Mouse (Mus musculus): ENCODE measurements at regions not wholly inside any gene's neighbourhood (a gene's known extent, or its start where the extent isn't known, plus 50 kb on each side); places are given as distances from the start of the nearest gene placed in this dataset.

DNA sequence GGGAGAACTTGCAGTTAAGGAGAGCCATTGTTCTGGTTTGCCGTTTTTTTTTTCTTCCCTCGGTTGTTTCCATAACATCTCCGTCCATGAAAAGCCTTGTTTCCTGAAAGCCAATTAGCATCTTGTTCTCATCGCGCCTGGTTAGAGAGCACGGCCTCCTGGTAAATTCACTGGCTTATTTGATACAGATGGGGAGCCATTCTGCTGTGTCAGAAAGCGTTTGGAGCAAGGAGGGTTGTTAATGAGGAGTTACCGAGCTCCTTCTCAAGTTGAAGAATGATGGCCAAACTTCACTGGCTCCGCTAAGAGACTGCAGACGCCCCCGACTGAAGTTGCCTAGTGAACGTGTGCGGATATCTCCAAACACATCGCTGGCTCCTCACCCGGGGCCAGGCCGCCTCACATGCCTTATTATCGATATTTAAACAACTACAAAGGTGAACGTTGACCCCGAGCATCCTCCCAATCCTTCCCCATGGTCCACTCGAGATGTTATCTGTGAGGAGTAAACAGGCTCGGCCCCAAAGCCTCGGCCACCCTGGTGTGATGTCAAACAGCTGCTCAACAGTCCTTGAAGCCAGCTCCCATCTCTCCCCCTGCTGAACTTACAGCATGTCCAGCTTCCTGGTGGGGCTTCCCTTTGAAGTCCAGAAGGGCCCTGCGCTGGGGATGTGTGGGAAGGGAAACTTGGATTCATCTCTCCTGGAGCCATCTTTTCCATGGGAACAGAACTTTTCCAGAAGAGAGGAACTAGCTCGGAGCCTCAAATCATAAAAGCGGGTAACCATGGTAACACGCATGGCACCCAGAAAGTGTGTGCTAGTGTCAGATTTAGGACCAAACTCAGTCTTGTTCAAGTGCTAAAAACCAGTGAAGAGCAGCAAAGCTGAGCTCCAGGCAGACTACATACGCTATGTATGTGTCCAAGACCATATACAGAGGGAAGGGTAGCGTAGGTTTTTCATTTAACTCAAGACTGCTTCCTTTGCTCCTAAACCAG lies 190.0 kb upstream of the Tbx3 start:
- DNase-seq (ENCODE audit: low read depth, low spot score): no peak

DNA sequence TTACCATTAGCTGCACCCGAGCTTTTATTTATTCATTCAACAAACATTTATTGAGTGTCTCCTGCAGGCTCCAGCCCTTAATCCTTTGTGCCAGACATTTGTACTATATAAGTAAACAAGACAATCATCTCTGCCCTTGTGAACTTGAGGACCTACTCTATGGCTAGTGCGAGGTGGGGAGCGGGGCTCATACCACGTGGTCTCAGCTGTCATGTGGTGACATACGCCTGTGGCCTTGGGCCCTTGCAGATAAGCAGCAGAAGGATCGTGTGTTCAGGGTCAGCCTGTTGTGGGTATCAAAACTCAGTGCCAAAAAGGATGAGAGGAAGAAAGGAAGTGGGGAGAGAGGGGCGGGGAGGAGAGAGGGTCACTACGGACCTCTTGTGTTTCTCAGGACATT lies 186.8 kb upstream of the Tbx3 start:
- no peak for DNase-seq (ENCODE audit: low read depth, low spot score)

- DNase-seq (ENCODE audit: low read depth, low spot score): no peak
Measured at GRCm38 (mm10) chr5:119486196-119486595, 184.3 kb upstream of the Tbx3 start.

DNA sequence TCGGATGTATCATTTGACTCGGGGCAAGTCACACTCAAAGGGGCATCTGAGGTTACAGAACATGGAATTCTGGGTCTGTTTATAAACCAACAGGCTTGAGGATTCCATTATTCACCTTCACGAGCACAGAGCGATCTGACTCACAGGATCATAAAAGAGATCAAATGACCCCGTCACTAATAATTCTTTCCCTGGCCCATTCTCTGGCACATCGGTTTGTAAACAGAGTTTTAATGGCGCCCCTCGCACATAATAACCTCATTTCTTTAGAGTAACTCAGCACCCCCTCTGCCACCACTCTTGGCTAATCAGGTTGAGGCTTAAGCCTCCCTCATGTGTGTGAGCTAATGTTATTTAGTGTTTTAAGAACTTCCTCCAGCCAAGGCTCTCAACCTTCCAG lies 183.3 kb upstream of the Tbx3 start:
- DNase-seq (ENCODE audit: low read depth, low spot score): no peak

GRCm38 (mm10) chr5:119497501-119497900 lies 173.0 kb upstream of the Tbx3 start:
- DNase-seq (ENCODE audit: low read depth, low spot score): no peak

- DNase-seq (ENCODE audit: low read depth, low spot score): no peak
Measured at GRCm38 (mm10) chr5:119498431-119498830, 172.0 kb upstream of the Tbx3 start.

GRCm38 (mm10) chr5:119507709-119508108 lies 162.8 kb upstream of the Tbx3 start:
- DNase-seq (ENCODE audit: low read depth, low spot score): no peak

DNA sequence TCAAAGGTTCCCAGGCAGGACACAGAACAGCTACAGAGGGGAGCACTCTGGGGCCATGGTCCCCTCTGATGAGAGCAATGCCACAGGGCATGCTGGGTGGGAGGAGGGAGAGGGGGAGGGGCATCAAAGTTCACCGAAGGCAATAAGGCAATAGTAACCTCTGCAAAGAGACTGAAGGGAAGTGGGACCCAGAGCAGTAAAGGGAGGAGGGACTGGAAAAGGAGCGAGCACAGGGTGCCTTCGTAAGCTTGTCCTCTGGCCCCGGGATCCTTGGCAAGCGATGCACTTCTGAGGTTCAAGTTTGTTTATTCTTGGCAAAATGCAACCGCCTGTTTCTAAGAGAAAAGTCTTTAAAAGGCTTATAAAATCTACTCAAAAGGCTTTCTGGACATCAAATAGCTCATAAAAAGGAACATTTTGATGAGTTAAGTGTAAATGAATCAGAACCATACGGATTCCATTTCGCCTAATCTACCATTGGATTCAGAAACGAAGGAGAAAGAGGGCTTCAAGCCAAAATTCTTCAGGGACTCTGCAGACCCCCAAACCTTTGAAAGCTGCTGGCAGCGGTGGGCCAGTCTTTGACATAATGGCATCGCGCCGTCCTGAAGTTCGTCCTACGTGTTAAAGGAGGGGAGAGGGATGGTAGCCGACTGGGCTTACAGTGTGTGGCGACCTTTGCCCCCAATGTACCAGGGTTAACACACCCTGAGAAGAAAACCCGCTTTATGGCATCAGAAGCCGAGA lies 151.8 kb upstream of the Tbx3 start:
- no peak for DNase-seq (ENCODE audit: low read depth, low spot score)

GRCm38 (mm10) chr5:119524171-119524570 lies 146.3 kb upstream of the Tbx3 start:
- no peak for DNase-seq (ENCODE audit: low read depth, low spot score)

DNA sequence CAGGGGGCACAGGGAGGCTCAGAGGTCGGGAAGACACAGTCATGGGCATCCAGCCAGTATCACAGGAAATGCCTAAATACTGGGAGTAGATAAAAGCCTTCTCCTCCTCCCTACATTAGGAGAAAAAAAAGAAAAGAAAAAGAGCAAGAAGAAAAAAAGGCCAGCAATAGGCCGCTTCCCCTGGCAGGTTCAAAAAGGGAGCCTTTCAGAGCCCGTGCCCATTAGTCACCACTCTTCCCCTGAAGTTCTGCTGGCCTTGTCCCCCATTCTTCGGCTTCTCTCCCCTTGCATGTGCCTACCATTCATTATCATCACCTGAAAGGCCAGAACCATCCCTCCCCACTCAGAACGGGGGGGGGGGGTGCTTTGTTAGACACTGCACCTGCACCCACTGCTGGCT lies 144.5 kb upstream of the Tbx3 start:
- DNase-seq (ENCODE audit: low read depth, low spot score): no peak

GRCm38 (mm10) chr5:119530009-119530408 lies 140.5 kb upstream of the Tbx3 start:
- DNase-seq (ENCODE audit: low read depth, low spot score): no peak

- DNase-seq (ENCODE audit: low read depth, low spot score): no peak
Measured at GRCm38 (mm10) chr5:119534946-119535345, 135.5 kb upstream of the Tbx3 start.

- no peak for DNase-seq (ENCODE audit: low read depth, low spot score)
Measured at GRCm38 (mm10) chr5:119542836-119543235, 127.6 kb upstream of the Tbx3 start.

- no peak for DNase-seq (ENCODE audit: low read depth, low spot score)
Measured at GRCm38 (mm10) chr5:119543716-119544115, 126.8 kb upstream of the Tbx3 start.

DNA sequence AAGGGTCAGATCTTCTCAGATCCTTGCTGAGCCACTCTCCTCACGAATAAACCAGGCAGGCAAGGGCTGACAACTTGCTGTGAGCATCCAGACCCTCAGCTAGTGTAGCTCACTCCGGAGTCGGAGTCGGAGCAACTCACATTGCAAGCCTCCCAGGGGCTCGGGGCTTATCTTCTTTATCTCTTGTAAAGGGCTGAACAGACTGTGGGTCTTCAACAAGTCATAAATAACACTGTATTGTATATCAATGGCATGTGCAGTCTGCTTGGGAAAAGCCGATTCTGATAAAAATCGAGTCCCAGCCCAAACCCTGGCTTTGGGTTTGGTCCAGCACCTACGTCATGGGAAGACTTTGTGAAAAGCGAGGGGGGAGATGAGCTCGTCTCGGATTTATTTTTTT lies 125.8 kb upstream of the Tbx3 start:
- no peak for DNase-seq (ENCODE audit: low read depth, low spot score)

- DNase-seq (ENCODE audit: low read depth, low spot score): no peak
Measured at GRCm38 (mm10) chr5:119547070-119547469, 123.4 kb upstream of the Tbx3 start.

- DNase-seq (ENCODE audit: low read depth, low spot score): no peak
Measured at GRCm38 (mm10) chr5:119550916-119551315, 119.6 kb upstream of the Tbx3 start.

DNA sequence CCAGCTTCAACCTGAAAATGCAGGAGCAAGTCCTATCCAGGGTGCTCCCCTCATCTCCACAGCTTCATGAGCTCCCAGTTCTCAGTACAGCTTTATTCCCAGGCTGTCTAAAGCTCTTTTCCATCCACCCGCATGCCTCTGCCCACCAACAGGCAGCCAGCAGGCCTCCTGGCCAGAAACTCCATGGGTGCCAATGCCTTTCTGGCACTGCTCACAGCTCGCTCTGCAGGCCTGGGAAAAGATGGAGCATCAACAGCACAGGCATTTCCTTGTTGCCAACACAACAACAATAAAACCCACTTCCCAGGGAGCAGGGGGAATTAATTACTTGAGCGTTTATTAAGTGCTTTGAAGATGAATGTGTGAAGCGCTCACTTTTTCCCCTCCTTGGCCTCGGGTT lies 117.0 kb upstream of the Tbx3 start:
- DNase-seq (ENCODE audit: low read depth, low spot score): no peak

- DNase-seq (ENCODE audit: low read depth, low spot score): no peak
Measured at GRCm38 (mm10) chr5:119557071-119557470, 113.4 kb upstream of the Tbx3 start.

GRCm38 (mm10) chr5:119559696-119560095 lies 110.8 kb upstream of the Tbx3 start:
- DNase-seq (ENCODE audit: low read depth, low spot score): no peak

DNA sequence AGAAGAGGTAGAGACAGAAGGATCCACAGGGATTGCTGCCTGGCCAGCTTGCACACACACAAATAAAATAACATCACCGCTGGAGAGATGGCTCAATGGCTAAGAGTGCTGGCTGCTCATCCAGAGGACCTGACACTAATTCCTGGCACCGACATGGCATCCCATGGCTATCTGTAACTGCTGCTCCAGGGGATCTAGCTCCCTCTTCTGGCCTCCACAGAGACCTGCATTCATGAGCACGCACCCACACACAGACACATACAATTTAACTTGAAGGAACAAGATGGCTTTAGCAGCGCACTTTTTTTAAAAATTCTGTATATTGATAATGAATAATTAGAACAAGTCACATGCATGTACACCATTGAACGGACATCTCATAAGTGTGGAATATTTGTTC lies 110.1 kb upstream of the Tbx3 start:
- DNase-seq (ENCODE audit: low read depth, low spot score): no peak

- DNase-seq (ENCODE audit: low read depth, low spot score): no peak
Measured at GRCm38 (mm10) chr5:119561531-119561930, 108.9 kb upstream of the Tbx3 start.

Data from 3T3-L1 (cell line).